Mouse (Mus musculus) hematopoietic multipotent progenitor cell, adult 10-12 weeks (in vitro differentiated cells): Measurements from ENCODE around the gene D430041D05Rik. TPM values are rescaled to one million over a fixed set of nuclear protein-coding genes. Genes with fewer than 3 reads are reported as not detected.

Experiments
- polyA plus RNA-seq: library from polyadenylated mRNA; stranded (reverse); fragments of >175 nt; gene quantifications from 2 replicates; pipeline ENCODE4 v1.2.3, GENCODE M21; 2012; ENCODE audit warnings: low replicate concordance

The D430041D05Rik gene
- polyA plus RNA-seq: 0.02 and 0.03 TPM in 2 replicates

DNA sequence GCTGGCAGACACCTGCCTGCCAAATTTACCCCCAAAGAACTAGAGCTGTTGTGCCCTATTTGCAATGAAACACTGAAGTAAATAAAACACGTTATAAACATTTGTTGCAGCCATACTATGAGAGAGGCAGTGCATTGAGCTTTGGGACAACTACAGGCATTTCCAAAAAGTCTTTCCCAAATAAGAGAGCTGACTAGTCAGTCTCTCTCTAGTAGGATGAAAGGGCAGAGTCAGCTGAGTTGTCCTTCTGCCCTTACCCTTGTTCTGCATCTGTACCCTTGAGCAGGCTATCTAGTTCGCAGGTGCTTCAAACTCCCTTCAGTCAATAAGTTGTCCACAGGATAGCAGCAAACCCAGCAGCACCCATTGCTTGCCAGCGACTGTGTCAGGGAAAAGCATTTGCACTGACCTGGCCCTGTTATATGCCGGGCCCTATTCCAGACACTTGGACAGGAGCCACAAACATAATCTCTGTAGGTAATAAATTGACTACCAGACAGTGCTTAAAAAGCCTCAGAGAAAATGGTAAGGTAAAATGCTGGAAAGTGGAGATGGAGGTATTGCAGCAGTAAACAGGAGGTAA is at the start of gene D430041D05Rik:
Gene D430041D05Rik (minus strand): TSS at position 51 of the 583 bp plus-strand sequence.

GRCm38 (mm10) chr2:104122505-104123378 is 288.1 kb downstream of the D430041D05Rik start, which contains the start of gene A930018P22Rik:
A930018P22Rik (plus strand) TSS chr2:104122769.

GRCm38 (mm10) chr2:104095741-104096213 is 315.0 kb downstream of the D430041D05Rik start, which contains the start of gene Cd59a:
Cd59a (plus strand) TSS chr2:104095801.

Other genes with a start within 250 kb of the D430041D05Rik start
- gene Hipk3, start 83.4 kb upstream of the D430041D05Rik start, polyA plus RNA-seq: 13.9 and 28.8 TPM in 2 replicates
- 2.9 and 6.9 TPM in 2 replicates for gene Cstf3, start 179.5 kb upstream of the D430041D05Rik start, polyA plus RNA-seq